Mouse (Mus musculus) megakaryocyte-erythroid progenitor cell, adult 5-6 weeks (primary cell): Measurements from ENCODE around the gene Lgmn. TPM values are rescaled to one million over a fixed set of nuclear protein-coding genes. Genes with fewer than 3 reads are reported as not detected.

ENCODE experiments used
- ATAC-seq: replicated peaks from 2 replicates; pipeline ENCODE4 v1.8.0; 2016; ENCODE audit warnings: mild to moderate bottlenecking, inconsistent platforms; ENCODE audit not compliant: severe bottlenecking, poor library complexity, low FRiP score, low TSS enrichment
- total RNA-seq, 2 experiments: library from RNA; stranded (forward) in 1 of 2; stranded (reverse) in 1 of 2; fragments of 200-1000, 215-1000 nt in 1 of 2; fragments of >200 nt in 1 of 2; fragmentation: Nextera tagmentation in 1 of 2; gene quantifications; 2 replicates each; pipeline ENCODE4 v1.2.3; 2014 to 2017

The Lgmn gene
- total RNA-seq, 2 experiments from 2014 or later = 0.14 TPM; not detected in 1

DNA sequence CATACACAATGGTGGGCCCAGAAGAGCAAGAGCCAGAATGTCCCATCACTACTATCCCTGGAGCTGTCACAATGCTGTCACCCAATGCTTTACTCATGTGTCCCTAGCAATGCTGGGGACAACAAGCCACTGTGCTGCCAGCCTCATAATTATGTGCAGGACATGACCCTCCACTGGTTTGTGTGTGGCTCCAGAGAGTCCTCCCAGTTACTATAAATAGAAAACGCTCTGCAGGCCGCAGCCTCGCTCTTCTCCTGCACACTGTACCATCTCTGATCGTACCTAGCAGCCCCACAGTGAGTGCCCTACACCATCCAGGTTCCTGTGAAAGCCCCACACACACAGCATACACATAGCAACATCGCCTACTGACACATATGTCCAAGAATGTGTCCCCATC lies 1.7 kb downstream of the Lgmn start:
- no peak for ATAC-seq

DNA sequence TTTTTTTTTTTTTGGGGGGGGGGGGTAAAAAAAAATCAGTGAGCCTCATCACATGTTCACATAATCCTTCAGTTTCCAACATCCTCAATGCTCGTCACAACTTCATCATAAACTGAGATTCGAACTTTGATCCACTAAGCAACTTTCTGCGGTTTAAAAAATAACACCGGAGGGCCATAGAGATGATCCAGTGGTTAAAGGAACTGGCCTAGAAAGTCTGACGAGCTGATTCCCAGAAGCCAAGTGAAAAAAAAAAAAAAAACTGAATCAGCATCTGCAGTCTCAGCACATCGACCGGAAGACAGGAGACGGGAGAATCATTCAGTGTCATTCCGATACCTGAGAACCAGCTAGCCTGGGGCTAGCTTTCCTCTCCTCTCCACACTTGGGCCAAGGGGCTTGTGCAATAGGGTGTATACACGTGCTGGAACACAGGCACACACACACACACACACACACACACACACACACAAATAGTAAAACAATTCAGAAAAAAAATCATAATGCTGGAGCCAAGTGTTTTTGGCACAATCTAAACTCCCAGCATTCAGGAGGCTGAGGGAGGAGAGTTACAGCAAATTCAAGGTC lies 2.6 kb downstream of the Lgmn start:
- no peak for ATAC-seq

DNA sequence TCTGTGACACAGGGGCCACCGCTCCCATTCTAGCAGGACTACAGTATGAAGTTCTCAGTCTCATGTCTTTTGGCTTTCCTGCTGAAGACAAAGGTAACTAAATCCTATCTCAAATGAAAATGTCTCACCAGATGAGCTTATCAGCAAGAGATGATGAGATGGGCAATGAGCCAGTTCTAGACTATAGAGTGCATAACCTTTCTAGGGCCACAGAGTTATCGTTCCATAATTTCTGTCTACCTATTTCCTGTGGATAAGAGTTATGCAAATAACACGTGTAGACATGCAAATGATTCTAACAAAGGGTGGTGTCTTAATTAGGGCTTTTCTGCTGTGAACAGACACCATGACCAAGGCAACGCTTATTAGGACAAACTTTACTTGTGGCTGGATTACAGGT lies 5.5 kb downstream of the Lgmn start:
- peak; percentile 40; the same call in 1 of the 2 replicates for ATAC-seq

DNA sequence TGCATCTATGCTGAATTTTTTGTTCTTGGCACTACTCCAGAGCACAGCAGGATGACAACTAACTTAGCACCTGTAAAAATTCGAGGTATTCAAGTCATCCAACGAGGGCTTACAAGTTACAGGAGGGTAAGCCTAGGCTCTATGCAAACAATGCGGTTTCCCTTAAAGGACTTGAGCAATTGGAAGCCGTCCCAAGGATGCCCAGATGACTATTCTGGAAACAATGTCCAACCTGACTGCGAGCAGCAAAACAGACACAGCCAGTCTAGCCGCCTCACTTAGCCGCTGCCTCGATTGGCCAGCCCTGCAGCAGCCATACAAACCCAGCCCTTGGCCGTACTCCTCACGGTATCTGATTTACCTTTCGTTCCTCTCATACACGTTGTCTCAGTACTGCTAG lies 7.4 kb downstream of the Lgmn start:
- ATAC-seq = no peak

DNA sequence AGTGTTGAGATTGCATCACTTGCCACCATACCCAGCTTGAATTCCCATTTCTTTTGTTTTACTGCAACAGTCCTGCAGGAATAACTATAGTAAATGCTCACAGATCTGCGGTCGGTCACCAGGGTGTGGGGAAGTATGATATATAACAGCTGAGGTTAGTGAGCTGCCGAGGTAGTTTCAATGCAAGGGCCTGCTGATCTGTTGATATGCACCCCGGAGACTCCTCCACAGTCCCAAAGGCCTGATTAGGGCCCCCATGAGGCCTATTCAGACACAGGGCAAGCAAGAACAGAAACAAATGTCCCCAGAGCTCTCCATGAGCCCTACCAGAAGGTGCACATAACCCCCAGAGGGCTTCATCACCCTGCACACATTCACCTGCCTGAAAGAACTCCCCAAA lies 9.4 kb downstream of the Lgmn start:
- peak; percentile 32 for ATAC-seq

DNA sequence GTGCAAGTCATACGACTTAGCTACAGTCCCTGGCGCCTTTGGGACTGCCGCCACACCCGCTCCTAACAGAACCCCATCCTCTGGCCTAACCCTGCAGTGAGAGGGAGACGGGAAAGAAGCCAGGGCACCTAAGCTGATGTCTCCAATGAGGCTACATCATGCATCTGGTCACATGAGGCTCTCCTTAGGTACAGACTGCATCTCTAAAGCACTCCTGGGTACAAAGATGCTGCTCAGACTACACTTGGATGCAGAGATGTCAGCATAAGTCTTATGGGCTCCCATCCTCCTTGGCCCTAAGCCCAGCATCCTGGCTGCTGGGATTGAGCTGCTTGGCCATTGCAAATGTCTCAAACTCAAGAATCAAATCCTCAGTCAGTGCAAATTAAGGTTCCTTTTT lies 10.0 kb downstream of the Lgmn start:
- no peak for ATAC-seq

DNA sequence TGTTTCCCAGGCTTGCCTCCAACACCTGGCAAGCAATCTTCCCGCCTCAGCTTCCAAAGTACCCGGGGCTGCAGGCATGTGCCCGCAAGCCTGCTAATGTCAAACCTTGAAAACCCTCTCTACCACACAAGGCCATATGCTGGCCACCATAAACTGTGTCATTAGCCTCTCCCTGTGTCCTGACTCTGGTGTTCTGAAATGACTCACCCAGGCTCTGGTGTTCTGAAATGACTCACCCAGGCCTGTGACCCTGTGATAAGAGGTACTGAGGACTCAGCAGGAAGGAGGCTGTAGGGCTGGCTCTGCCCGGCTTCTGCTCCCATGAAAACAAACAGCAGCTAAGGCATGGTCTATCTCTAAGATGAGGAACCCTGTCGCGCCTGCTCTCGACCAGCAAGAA lies 13.3 kb downstream of the Lgmn start:
- peak; percentile 100 for ATAC-seq

DNA sequence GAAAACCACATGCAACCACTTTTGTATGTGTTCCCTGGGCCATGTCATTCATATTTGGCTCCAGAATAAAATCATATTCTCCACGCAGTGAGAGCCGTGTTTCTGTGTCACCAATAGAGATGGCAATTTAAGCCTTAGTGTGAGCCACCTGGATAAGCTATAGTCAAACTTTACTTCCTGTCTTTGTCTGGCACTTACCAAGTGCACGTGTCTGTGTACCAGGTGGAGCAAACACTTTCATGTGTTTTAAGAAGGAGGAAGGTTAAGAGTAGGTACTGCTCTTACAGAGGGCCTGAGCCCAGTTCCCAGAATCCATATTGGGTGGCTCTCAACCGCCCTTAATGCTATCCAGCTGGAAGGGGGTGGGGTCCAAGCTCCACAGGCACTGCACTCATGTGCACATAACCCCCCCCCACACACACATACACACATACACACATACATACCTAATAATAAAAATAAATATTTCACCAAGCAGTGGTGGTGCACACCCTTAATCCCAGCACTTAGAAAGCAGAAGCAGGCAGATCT lies 14.5 kb downstream of the Lgmn start:
- ATAC-seq = no peak

DNA sequence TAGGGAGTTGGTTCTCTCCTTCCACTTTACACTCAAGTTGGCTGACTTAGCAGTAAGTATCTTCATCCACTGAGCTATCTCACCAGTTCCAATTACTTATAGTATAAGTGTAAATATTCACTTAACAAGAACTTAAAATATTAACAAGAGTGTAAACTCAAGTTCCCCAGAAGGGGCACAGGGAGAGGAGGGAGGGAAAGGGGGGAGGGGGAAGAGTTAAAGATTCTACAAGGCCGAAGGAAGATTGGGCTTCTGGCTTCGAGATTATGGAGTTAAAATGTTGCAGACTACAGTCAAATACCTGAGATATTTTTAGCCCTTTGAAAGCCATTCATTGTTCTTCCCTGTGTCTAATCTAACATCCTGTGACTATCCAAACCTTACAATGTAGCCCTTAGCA lies 15.2 kb downstream of the Lgmn start:
- ATAC-seq = no peak

DNA sequence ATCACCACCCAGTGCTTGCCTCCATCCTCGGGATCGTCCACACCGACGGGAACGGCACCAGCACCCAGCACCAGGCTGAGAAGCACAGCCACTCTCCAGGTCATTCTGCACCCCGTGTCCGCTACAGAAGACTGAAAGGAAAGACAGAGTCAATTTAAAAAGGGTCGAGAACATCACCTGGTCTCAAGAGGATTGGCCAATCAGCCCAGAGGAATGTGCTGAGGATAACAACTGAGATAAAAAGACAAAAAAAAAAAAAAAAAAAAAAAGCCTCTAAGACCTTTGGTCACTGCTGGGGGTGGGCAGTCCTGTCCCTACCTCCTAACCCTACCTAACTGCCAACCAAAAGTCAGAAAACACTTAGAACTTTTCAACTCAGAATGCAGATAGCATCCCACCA lies 16.0 kb downstream of the Lgmn start:
- ATAC-seq = no peak

DNA sequence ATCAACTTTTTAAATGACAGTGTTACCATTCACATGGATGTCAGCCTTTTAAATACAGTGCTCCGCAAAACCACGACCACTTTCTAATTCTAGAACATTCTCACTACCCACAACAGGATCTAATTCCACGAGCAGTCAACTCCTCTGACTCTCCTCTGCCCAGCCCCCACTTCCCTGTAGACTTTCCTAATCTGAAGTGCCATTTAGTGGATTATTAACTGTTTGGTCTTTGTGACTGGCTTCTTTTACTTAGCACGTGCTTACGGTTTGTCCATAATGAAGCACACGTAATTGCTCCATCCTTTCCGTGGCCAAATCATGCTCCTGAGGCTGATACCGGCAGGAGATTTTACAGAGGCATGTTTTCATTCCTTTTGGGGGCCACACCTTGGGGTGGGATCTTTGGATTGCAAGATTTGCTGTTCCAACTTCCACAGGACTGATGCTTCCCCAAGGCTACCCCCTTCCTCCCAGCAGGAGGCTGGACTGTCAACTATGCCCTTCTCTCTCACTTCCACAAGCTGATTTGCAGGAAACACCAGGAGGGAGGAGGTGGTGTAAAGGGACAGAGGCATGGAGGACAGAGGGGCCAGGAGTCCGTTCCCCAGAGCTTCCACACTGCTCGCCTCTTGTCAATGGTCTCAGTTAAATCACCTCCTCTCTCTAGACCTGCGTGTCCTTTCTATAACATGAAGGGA lies 16.8 kb downstream of the Lgmn start:
- no peak for ATAC-seq

DNA sequence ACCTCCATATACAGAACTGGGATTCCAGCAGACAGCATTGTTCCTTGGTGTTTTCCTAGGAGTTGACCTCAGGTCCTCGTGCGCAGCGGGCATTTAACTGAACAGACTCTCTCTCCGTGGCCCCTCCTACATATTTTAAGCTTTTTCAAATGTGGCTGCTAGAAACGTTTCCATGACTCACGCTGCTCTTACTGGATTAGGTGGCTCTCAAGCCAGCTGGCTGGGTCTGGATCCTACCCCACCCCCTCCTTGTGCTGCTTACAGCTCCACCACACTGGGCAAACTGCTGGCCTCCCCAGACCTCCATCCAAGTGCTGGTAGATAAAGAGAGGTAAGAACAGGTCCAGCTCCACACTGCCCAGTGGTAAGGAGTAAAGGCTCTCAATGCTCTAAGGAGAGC lies 17.5 kb downstream of the Lgmn start:
- no peak for ATAC-seq

DNA sequence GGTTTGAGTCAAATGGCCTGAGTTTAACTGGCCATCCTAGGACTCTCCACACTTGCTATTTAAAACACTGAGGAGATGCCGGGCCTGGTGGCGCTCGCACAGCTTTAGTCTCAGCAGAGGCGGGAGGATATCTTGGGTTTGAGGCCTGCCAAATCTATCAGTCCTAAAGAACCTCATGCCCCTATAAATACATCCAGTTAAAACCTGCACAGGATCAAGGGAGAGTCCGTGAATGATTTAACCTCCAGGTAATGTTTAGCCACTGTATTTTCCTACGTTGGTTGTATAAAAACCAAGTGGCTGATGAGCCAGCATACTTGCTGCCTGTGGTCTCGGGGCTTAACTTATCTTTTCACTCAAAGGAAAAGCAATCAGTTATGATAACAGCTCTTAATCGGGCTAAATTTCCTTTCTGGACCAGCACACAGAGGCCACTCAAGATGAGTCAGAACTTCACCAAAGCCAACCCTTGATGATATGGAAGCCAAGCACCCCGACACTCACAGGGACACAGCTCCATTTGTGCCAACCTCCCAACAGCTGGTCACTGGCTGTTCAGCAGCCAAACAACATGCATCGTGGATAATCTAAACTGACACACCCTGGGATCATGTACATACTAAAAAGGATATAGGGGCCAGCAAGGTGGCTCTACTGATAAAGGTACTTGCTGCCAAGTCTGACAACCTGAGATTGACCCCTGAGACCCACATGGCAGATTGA lies 19.3 kb downstream of the Lgmn start:
- peak; percentile 86 for ATAC-seq

DNA sequence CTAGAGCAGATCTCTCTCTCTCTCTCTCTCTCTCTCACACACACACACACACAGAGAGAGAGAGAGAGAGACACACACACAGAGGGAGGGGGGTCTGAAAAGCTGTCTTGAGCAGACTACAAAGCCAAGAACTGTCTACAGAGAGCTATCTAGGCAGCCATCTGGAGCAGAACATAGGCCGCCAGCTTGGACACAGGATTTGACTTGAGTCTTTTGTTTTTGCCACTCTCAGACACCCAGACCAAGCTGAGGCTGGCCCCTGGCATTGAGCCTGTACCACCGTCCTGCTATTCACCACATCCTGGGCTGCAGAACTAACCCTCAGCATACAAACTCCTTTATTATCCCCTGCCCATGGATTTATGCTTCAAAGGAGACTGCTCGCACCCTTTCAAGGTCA lies 20.1 kb downstream of the Lgmn start:
- ATAC-seq = peak; percentile 18; the same call in 1 of the 2 replicates

DNA sequence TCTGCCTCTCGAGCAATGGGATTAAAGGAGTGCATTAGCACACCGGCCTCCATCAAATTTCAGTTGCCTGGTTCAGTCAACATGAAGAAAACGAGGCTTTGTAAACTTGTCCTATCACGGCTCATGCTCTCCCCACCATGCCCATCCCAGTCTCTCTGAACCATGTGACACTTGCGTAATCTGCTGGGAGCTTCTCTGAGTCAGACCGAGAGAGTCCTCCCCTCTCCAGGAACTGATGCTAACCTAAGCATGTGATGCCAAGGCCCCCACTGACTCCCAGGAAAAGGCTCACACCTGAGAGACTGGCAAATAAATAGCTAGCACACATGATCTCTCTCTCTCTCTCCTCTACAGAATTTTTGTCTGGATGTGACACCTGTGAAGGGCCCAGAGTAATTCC lies 21.9 kb downstream of the Lgmn start:
- no peak for ATAC-seq

DNA sequence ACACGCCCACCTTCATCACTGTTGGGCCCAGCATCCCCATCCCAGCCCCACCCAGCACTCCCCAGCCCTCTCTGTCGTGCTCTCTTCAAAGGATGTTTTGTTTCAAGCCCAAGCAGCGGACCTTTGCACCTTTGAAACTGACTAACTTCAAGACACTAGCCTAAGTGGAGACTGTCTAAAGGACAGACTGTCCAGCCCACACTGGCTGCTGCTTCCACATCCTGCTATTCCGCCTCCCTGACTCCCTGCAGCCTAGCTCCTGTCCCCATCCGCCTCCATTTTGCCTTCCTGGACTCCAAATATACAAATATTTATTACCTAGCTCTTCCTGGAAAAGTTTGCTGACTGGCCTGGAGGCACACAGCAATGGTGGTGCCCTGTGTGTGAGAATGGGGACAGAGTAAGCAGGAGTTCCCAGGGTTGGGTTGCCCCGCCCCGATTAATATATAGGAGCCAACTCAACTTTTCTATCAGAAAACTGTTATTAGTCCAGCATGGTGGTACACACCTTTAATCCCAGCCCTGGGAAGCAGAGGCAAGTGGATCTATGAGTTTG lies 22.6 kb downstream of the Lgmn start:
- no peak for ATAC-seq

DNA sequence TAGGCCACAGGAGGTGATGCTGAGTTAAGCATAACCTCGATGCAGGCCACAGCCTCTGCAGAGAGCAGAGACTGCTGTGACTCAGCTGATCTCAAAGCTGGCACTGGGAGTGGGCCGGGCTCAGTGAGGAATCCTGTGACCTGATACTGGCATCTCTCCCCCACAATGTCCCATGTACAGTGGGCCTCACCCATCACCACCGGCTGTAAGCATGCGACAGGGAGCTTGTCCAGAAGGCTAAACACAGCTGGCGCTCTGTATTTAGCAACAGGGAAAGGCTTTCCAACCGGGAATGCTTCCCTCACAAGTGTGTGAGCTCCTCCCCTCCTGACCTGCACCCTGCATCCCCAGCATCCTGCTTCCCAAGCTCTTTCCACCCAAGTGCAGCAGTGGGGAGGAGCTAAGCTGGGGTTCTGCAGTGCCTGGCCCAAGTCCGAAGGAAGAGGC lies 23.2 kb downstream of the Lgmn start:
- no peak for ATAC-seq

DNA sequence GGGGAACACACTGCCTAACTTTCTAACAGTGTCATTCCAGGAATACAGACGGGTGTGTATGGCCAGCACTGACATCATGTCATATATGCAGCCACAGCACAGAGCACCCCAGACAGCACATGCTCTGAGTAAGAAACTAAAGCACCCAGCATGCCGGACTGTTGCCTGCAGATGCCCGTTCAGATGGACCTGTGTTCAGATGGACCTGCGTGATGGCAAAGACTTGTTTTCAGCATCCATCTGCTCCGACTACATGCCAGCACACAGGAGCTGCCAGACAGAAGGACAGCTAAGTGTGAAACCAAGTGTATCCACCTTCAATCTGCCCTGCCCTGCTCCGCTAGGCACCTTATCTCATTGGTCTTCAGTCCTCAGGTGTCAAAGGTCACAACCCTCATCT lies 24.9 kb downstream of the Lgmn start:
- ATAC-seq = no peak

DNA sequence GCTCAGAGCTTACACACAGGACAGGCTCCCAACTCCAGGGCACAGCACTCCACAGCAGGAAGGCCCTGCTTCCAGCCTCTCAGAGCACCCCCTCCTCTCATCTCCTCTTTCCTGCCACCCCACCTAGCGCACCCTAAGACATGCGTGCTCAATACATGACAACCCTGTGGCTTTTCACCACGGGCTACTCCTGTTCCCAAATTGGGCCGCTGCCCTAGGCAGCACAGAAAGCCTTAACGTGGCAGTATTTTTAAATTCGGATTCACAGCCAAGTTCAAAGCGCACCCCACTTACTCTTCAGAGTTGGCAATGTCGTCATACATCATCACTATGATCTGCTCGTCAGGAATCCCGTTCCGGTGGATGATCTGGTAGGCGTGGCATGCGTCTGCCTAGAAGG lies 26.4 kb downstream of the Lgmn start:
- ATAC-seq = no peak

DNA sequence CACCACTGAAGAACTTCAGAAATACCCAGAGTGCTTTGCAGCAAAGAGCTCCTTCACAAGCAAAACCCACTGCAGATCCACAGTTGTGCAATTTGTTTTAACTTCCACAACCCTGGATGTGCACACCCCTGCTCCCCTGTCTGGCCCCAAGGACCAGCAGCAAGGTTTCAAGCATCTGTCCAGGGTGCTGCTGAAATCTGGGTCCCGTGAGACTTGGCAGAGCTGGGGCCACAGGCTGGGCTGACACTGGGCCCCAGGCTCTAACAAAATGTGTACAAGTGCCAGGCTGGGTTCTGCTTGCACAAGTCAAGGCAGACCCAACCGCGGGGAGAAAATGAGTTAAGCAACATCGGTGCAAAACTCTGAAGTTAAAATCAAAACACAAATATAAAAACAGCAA lies 41.0 kb downstream of the Lgmn start:
- ATAC-seq = no peak
